Comparison of ENCODE assay signal across 8 mouse cellular contexts in the genomic region with DNA sequence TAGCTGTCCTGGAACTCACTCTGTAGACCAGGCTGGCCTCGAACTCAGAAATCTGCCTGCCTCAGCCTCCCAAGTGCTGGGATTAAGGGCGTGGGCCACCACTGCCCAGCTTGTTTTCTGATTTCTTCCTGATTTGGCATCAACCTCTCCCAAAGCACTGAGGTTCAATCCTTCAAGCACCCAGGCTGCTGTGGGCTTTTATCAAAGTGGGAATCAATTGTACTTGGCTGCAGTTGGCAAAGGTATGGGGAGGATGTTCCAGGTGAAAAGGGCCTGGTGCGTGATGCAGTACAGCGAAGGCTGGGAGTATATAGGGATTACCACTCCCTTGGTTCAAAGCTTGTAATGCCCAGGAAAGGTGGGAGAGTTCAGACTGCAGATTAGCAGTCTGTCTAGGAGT. TPM values are rescaled to one million over a fixed set of nuclear protein-coding genes. Genes with fewer than 3 reads are reported as not detected.
DNase-seq lines count a peak whose midpoint lies in the region; ATAC-seq and TF ChIP-seq lines count a peak whose summit lies in the region.

No protein-coding gene starts in this region.

- no peak overlapping the region; the same call in 1 of the 2 replicates for H3K9ac ChIP-seq in embryonic facial prominence, embryonic 15.5 days
- H3K9ac ChIP-seq in intestine, embryonic 15.5 days: no peak overlapping the region; the same call in 1 of the 2 replicates
- no peak overlapping the region; the same call in 1 of the 2 replicates for H3K9ac ChIP-seq in midbrain, postnatal 0 days (replicated peaks; ENCODE audit: low read length, poor library complexity, severe bottlenecking)

- WGBS in embryonic facial prominence, embryonic 15.5 days: 55% methylated on average over 4 of the region's 4 CpGs
- 61% methylated on average over 4 of the region's 4 CpGs for WGBS in intestine, embryonic 15.5 days
- 59% methylated on average over 4 of the region's 4 CpGs for WGBS in midbrain, postnatal 0 days

- no peak for TF ChIP-seq CTCF in midbrain, postnatal 0 days (IDR thresholded peaks at IDR 0.05)

- no peaks in the 10 kb centered on the region for H3K9me3 ChIP-seq in embryonic facial prominence, embryonic 15.5 days (replicated peaks)
- no peaks in the 10 kb centered on the region for H3K9me3 ChIP-seq in intestine, embryonic 15.5 days
- H3K9me3 ChIP-seq in midbrain, postnatal 0 days (ENCODE audit: low read length): no peaks in the 10 kb centered on the region

- no peaks in the 10 kb centered on the region for H3K27me3 ChIP-seq in embryonic facial prominence, embryonic 15.5 days
- no peaks in the 10 kb centered on the region for H3K27me3 ChIP-seq in intestine, embryonic 15.5 days (replicated peaks)
- H3K27me3 ChIP-seq in midbrain, postnatal 0 days (ENCODE audit: insufficient read depth, low read length): no peaks in the 10 kb centered on the region

- H3K27ac ChIP-seq in embryonic facial prominence, embryonic 15.5 days (replicated peaks): peak overlapping the region; percentile 39; the same call in 1 of the 2 replicates
- no peak overlapping the region for H3K27ac ChIP-seq in intestine, embryonic 15.5 days
- no peak overlapping the region for H3K27ac ChIP-seq in midbrain, postnatal 0 days (ENCODE audit: low read depth, low read length)

- DNase-seq in layer of hippocampus, adult 11-12 months (ENCODE audit: low spot score): peak; percentile 6
- no peak for DNase-seq in layer of hippocampus, adult 18-20 months (ENCODE audit: low spot score in 2 of 2)
- no peak for DNase-seq in midbrain, postnatal 0 days (ENCODE audit: low spot score)
- no peak for DNase-seq in Muller cell, postnatal 12 days (ENCODE audit: inconsistent ontology term)
- no peak for DNase-seq in left cerebral cortex, adult 9 months (ENCODE audit: low spot score in 2 of 2)

- peaks cover 36% of the 10 kb centered on the region for H3K4me1 ChIP-seq in embryonic facial prominence, embryonic 15.5 days
- peaks cover 40% of the 10 kb centered on the region for H3K4me1 ChIP-seq in intestine, embryonic 15.5 days (replicated peaks)
- peaks cover 15% of the 10 kb centered on the region for H3K4me1 ChIP-seq in midbrain, postnatal 0 days (ENCODE audit: insufficient read depth, low read length)

- H3K4me3 ChIP-seq in embryonic facial prominence, embryonic 15.5 days (replicated peaks): peak overlapping the region; percentile 64
- H3K4me3 ChIP-seq in intestine, embryonic 15.5 days (replicated peaks): no peak overlapping the region
- peak overlapping the region; percentile 57; the same call in 1 of the 2 replicates for H3K4me3 ChIP-seq in midbrain, postnatal 0 days (ENCODE audit: low read depth, low read length)

- peak overlapping the region; percentile 69 for H3K4me2 ChIP-seq in embryonic facial prominence, embryonic 15.5 days (replicated peaks)
- peak overlapping the region; percentile 61 for H3K4me2 ChIP-seq in intestine, embryonic 15.5 days (replicated peaks)
- H3K4me2 ChIP-seq in midbrain, postnatal 0 days (ENCODE audit: low read depth, low read length, poor library complexity, severe bottlenecking): peak overlapping the region; percentile 93

- no peak for ATAC-seq in embryonic facial prominence, embryonic 15.5 days (ENCODE audit: insufficient number of reproducible peaks, low FRiP score, low TSS enrichment, low read depth)
- no peak for ATAC-seq in intestine, embryonic 15.5 days
- no peak for ATAC-seq in midbrain, postnatal 0 days (ENCODE audit: low FRiP score)
- ATAC-seq in cerebellum, adult (ENCODE audit: insufficient number of reproducible peaks, low FRiP score, low TSS enrichment): no peak

- H3K36me3 ChIP-seq in embryonic facial prominence, embryonic 15.5 days: peaks cover 26% of the 10 kb centered on the region
- peaks cover 7% of the 10 kb centered on the region; the same call in 1 of the 2 replicates for H3K36me3 ChIP-seq in intestine, embryonic 15.5 days
- H3K36me3 ChIP-seq in midbrain, postnatal 0 days (ENCODE audit: insufficient read depth, low read length): no peaks in the 10 kb centered on the region

RNA-seq across cellular contexts. Expression of a gene that starts 0.5 kb away (rescaled TPM):
- total RNA-seq in layer of hippocampus, adult 18-20 months (2021): 1 to 10 TPM; 5.0 to 8.8 TPM
- polyA plus RNA-seq in embryonic facial prominence, embryonic 15.5 days (2015; fragmentation: Nextera tagmentation; extraction: Ambion mirVana): 101 and 102 TPM in 2 replicates
- polyA plus RNA-seq in intestine, embryonic 15.5 days (2015; fragmentation: Nextera tagmentation; extraction: Ambion mirVana): 106 and 107 TPM in 2 replicates
- 11.4 and 16.2 TPM in 2 replicates for total RNA-seq in midbrain, postnatal 0 days (2014; rRNA removed)
- 7.6 and 7.7 TPM in 2 replicates for polyA plus RNA-seq in midbrain, postnatal 0 days (2015; fragmentation: Nextera tagmentation; extraction: Ambion mirVana)

RNA-seq across cellular contexts. Expression of a gene that starts 3.0 kb away (rescaled TPM):
- total RNA-seq in layer of hippocampus, adult 18-20 months (2021): 10 to 100 TPM; 38.4 to 46.0 TPM
- polyA plus RNA-seq in embryonic facial prominence, embryonic 15.5 days (2015; fragmentation: Nextera tagmentation; extraction: Ambion mirVana): 83.7 and 86.5 TPM in 2 replicates
- 62.2 and 72.1 TPM in 2 replicates for polyA plus RNA-seq in intestine, embryonic 15.5 days (2015; fragmentation: Nextera tagmentation; extraction: Ambion mirVana)
- 65.7 and 69.7 TPM in 2 replicates for total RNA-seq in midbrain, postnatal 0 days (2014; rRNA removed)
- 52.7 and 67.5 TPM in 2 replicates for polyA plus RNA-seq in midbrain, postnatal 0 days (2015; fragmentation: Nextera tagmentation; extraction: Ambion mirVana)

RNA-seq across cellular contexts. Expression of a gene that starts 24.2 kb away (rescaled TPM):
- total RNA-seq in layer of hippocampus, adult 18-20 months (2021): 100 to 1,000 TPM; 172 to 184 TPM
- 118 and 126 TPM in 2 replicates for polyA plus RNA-seq in embryonic facial prominence, embryonic 15.5 days (2015; fragmentation: Nextera tagmentation; extraction: Ambion mirVana)
- 49.6 and 52.5 TPM in 2 replicates for polyA plus RNA-seq in intestine, embryonic 15.5 days (2015; fragmentation: Nextera tagmentation; extraction: Ambion mirVana)
- 883 and 1,011 TPM in 2 replicates for total RNA-seq in midbrain, postnatal 0 days (2014; rRNA removed)
- 727 and 776 TPM in 2 replicates for polyA plus RNA-seq in midbrain, postnatal 0 days (2015; fragmentation: Nextera tagmentation; extraction: Ambion mirVana)

RNA-seq across cellular contexts. Expression of a gene that starts 57.3 kb away (rescaled TPM):
- 10 to 100 TPM; 32.5 to 35.4 TPM for total RNA-seq in layer of hippocampus, adult 18-20 months (2021)
- 33.2 and 34.5 TPM in 2 replicates for polyA plus RNA-seq in embryonic facial prominence, embryonic 15.5 days (2015; fragmentation: Nextera tagmentation; extraction: Ambion mirVana)
- 24.2 and 25.0 TPM in 2 replicates for polyA plus RNA-seq in intestine, embryonic 15.5 days (2015; fragmentation: Nextera tagmentation; extraction: Ambion mirVana)
- 60.2 and 65.7 TPM in 2 replicates for total RNA-seq in midbrain, postnatal 0 days (2014; rRNA removed)
- polyA plus RNA-seq in midbrain, postnatal 0 days (2015; fragmentation: Nextera tagmentation; extraction: Ambion mirVana): 29.2 and 34.9 TPM in 2 replicates

Comparison
In these comparisons a context has a peak if more than half of its experiments do, and no peak if none do; other contexts are left out.
1. RNA of a gene that starts 0.5 kb away (polyA plus RNA-seq): 106 to 107 TPM in intestine, embryonic 15.5 days and 101 to 102 TPM in embryonic facial prominence, embryonic 15.5 days; 7.6 to 7.7 TPM in midbrain, postnatal 0 days; every median in the first group is over 10 times any median in the second.
2. Peak in every context shown above with its lines, with median percentiles within 50 percentile points of each other: H3K4me2 ChIP-seq.